Mouse (Mus musculus) ES-E14 (cell line): ENCODE measurements around the gene Sec14l5.
"Not testable (repeated sequence)": the region's sequence is repeated elsewhere in the genome, so short reads cannot be mapped to it uniquely, and the experiment has no call there.

Experiments used
- HCFC1 ChIP-seq: IDR thresholded peaks from 2 replicates; pipeline ENCODE4 v1.6.1; 2012; ENCODE audit warnings: low read length, inconsistent platforms, borderline replicate concordance; ENCODE audit not compliant: insufficient read depth
- ZNF384 ChIP-seq: IDR thresholded peaks from 2 replicates; pipeline ENCODE4 v1.6.1; 2012; ENCODE audit warnings: low read depth, low read length, inconsistent platforms

GRCm38 (mm10) chr16:5227501-5227900, 80.6 kb downstream of the Sec14l5 start:
- not testable (repeated sequence) for TF ChIP-seq HCFC1, ZNF384
